Mouse (Mus musculus): ENCODE results near the gene Fgfr2.

DNA sequence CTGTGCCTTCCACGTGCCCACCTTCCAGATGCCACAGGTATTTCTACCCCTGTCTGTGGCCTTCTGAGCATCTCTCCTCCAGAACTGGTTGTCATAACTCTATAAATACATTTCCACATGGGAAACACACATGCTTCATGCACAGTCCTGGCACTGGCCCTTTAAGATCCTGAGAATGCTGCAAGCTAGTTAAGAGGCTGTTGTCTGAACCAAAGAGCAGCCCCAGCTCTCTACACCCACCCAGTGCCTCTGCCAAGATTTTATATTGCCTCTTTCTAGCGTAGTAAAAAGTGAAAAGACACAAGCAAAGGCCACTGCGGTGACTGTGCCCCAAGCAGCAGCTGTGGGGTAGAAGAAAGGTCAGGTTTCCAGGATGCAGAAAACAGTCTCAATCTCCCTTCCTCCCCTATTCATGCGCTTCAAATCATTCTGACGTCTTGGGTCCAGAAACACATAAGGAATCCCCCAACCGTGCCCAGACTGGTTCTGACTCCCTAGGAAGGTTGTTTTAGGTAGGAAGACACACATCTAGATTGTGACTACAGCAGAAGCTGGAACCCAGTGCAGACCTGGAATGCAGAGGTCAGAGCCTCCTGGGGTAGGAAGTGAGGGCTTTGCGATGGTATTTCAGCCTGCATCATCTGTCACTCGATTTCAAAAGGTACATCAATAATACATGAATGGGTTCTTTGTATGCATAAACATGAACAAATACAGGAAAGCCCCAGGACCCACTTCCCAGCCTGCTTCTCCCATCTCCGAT lies 1195.7 kb downstream of the Fgfr2 start:
- TF ChIP-seq CTCF (conservative IDR thresholded peaks at IDR 0.05; ENCODE audit: low read length): no peak
- no peak for TF ChIP-seq POU5F1 (IDR thresholded peaks at IDR 0.05; ENCODE audit: borderline replicate concordance, low read length)

Data from E14TG2a.4 (cell line).